Mouse (Mus musculus): ENCODE data around the gene Cldn22. TPM values are rescaled to one million over a fixed set of nuclear protein-coding genes. Genes with fewer than 3 reads are reported as not detected.

Cldn22 gene
- total and polyA plus RNA-seq, 3 experiments = not detected

DNA sequence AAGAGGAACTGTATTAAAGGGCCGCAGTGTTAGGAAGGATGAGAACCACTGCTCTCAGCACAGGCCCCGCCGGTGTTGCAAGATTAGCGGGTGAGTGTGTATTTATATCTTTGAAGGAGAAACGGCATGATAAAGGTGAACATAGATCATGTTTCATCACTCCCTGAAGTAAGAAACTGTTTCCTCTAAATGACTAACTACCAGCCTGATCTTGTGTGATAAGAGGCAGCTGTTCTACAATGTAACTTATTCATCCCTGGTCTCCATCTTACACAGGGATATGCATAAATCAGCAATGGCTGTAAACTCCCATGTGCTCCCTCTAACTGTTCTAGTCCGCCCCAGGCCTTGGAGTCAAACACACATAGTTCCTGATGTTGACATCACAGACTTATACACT, 24.8 kb upstream of the Cldn22 start:
- Histone ChIP-seq H3K9me3 (replicated peaks; ENCODE audit: insufficient read depth, low read length) (no peaks in the 10 kb centered on the region), H3K79me2 (ENCODE audit: control insufficient read depth, insufficient read depth, low read length, poor library complexity) (no peaks in the 10 kb centered on the region), H3K4me1 (ENCODE audit: control insufficient read depth in 1 of 2, insufficient read depth in 2 of 2, low read length in 2 of 2) (peaks cover 5 to 6% of the 10 kb centered on the region in 2 experiments), H3K36me3 (ENCODE audit: control insufficient read depth in 1 of 2, insufficient read depth in 2 of 2, low read length in 2 of 2) (peaks cover 0 to 7% of the 10 kb centered on the region in 2 experiments; a peak in 2 of 4 replicates), H3K27ac (ENCODE audit: control insufficient read depth, low read depth, low read length) (no peak overlapping the region), H3K9ac (ENCODE audit: control insufficient read depth, low read depth, low read length, poor library complexity, severe bottlenecking) (no peak overlapping the region), H3K27me3 (ENCODE audit: control insufficient read depth in 1 of 2, insufficient read depth in 2 of 2, low read length in 2 of 2) (no peaks in the 10 kb centered on the region), H3K4me3 (ENCODE audit: control insufficient read depth in 1 of 2, insufficient read depth in 1 of 2, low read depth in 2 of 2, low read length in 2 of 2) (no peak overlapping the region)
- peak; percentile 68 for DNase-seq (ENCODE audit: low read depth, low spot score)
- TF ChIP-seq ZKSCAN1 (IDR thresholded peaks at IDR 0.05; ENCODE audit: low read depth, low read length) (no peak), CHD2 (IDR thresholded peaks at IDR 0.05; ENCODE audit: low read length) (no peak), KAT2A (conservative IDR thresholded peaks at IDR 0.05; ENCODE audit: low read depth, low read length) (0 out of 2 replicates have a peak, but pooled peaks have one; percentile 24), ETS1 (IDR thresholded peaks at IDR 0.05; ENCODE audit: low read depth, low read length) (peak; percentile 82), E2F4 (IDR thresholded peaks at IDR 0.05; ENCODE audit: borderline replicate concordance, low read depth, low read length) (no peak), TCF12 (IDR thresholded peaks at IDR 0.05; ENCODE audit: low read depth, low read length) (peak; percentile 63), MYC (IDR thresholded peaks at IDR 0.05; ENCODE audit: low read depth, low read length) (peak; percentile 39; the same call in 1 of the 2 replicates), EP300 (IDR thresholded peaks at IDR 0.05; ENCODE audit: low read depth in 1 of 2, low read length in 2 of 2) (peak; percentile 67 to 70), MAX (IDR thresholded peaks at IDR 0.05; ENCODE audit: low read length) (peak; percentile 40; the same call in 1 of the 2 replicates), GABPA (IDR thresholded peaks at IDR 0.05; ENCODE audit: low read depth, low read length) (no peak), SIN3A (IDR thresholded peaks at IDR 0.05; ENCODE audit: low read length) (peak; percentile 37; the same call in 1 of the 2 replicates), MEF2A (IDR thresholded peaks at IDR 0.05; ENCODE audit: extremely low read depth, insufficient replicate concordance, low read depth, low read length, poor library complexity, severe bottlenecking) (peak; percentile 54; the same call in 1 of the 2 replicates), GATA1 (IDR thresholded peaks at IDR 0.05; ENCODE audit: low read depth, low read length) (peak; percentile 77), UBTF (IDR thresholded peaks at IDR 0.05; ENCODE audit: borderline replicate concordance, insufficient read depth, low read depth, low read length) (no peak), MYB (IDR thresholded peaks at IDR 0.05; ENCODE audit: low read depth, low read length) (peak; percentile 22; the same call in 1 of the 2 replicates)

DNA sequence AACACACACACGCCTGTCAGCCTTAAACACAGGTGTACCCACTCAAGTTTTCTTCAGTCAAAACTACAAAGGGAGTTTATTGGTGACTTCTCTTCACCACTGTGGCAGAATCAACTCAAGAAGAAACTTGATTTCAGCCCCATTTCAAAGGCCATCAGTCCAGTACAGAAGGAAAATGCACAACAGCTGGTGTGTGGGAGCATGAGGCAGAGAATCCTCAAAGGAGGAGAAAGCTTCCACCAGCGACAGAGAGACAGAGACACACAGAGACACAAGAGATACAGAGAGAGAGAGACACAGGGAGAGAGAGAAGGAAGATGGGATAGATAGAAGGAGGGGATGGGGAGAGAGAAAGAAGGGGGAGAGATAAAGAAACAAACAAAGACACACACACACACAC, 21.9 kb upstream of the Cldn22 start:
- no peak for TF ChIP-seq USF2 (IDR thresholded peaks at IDR 0.05; ENCODE audit: borderline replicate concordance in 1 of 2, insufficient read depth in 1 of 2, low read depth in 1 of 2, low read length in 2 of 2)
- H3K4me1 ChIP-seq (ENCODE audit: control insufficient read depth in 1 of 2, insufficient read depth in 2 of 2, low read length in 2 of 2) = peaks cover 5 to 6% of the 10 kb centered on the region in 2 experiments

More for the DNA sequence above, 21.9 kb upstream of the Cldn22 start:
- DNase-seq (ENCODE audit: low read depth, low spot score) = no peak
- H3K4me3 ChIP-seq (ENCODE audit: control insufficient read depth in 1 of 2, insufficient read depth in 1 of 2, low read depth in 2 of 2, low read length in 2 of 2) = no peak overlapping the region
- no peaks in the 10 kb centered on the region for H3K27me3 ChIP-seq (ENCODE audit: control insufficient read depth in 1 of 2, insufficient read depth in 2 of 2, low read length in 2 of 2)
- no peak overlapping the region for H3K9ac ChIP-seq (ENCODE audit: control insufficient read depth, low read depth, low read length, poor library complexity, severe bottlenecking)
- H3K36me3 ChIP-seq (ENCODE audit: control insufficient read depth in 1 of 2, insufficient read depth in 2 of 2, low read length in 2 of 2) = peaks cover 0 to 7% of the 10 kb centered on the region in 2 experiments; a peak in 2 of 4 replicates
- no peak overlapping the region for H3K27ac ChIP-seq (ENCODE audit: control insufficient read depth, low read depth, low read length)
- no peaks in the 10 kb centered on the region for H3K79me2 ChIP-seq (ENCODE audit: control insufficient read depth, insufficient read depth, low read length, poor library complexity)
- no peaks in the 10 kb centered on the region for H3K9me3 ChIP-seq (replicated peaks; ENCODE audit: insufficient read depth, low read length)

All from MEL (cell line).